Mouse (Mus musculus) heart, adult 11 months (tissue): ENCODE measurements around the gene Hoxc4.

Experiments used
- DNase-seq: peaks from one replicate; pipeline ENCODE4 v3.0.0; 2022

Hoxc4 gene

DNA sequence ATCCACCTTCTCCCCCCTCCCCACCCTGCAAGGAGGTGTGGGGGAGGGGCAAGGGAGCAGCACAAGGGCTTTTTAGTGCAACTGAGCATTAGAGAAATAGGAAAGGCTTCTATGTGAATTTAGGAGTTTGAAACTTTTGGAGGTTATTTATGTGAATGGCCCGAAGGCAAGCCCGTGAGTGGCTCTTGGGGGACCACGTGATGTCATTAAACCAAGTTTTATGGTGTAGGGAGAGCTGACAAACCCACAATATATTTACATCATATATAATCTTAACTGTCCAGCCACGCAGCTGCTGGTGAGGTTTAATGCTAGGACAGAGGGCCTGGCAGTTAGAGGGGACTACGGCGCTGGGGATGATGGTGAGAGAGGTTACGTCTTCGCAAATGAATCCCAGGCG lies at the start of gene Hoxc4:
TSS of gene Hoxc4 (plus strand) at position 299 of the 400 bp plus-strand sequence.
- DNase-seq: no peak

DNA sequence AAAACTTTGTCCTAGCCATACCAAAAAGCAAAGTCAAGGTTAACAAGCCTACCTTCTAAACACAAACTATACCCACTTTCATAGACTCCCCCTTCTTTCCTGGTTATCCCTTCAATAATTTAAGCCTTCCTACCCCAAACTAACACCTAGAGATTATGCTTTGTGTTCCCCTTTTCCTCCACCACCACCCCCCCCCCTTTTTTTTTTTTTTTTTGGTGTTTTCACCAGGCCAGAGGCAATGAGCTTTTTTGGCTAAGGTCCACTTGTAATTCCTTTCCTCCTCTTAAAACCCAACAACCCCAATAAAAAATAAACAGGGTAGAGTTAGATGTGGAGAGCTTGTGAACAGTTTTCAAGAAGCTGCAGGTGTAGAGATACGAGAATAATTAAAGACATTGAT lies 49.4 kb upstream of the Hoxc4 start:
- DNase-seq: no peak

DNA sequence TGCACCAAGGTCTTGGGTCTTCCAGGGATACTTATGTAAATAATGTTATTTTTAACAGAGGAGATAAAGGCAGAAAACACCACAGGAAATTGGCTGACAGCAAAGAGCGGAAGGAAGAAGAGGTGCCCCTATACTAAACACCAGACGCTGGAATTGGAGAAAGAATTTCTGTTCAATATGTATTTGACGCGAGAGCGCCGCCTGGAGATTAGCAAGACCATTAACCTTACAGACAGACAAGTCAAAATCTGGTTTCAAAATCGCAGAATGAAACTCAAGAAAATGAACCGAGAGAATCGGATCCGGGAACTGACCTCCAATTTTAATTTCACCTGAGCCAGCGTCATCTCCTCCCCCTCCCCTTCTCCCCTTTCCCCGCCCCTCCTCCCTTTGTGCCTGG lies 48.0 kb upstream of the Hoxc4 start:
- DNase-seq: no peak

DNA sequence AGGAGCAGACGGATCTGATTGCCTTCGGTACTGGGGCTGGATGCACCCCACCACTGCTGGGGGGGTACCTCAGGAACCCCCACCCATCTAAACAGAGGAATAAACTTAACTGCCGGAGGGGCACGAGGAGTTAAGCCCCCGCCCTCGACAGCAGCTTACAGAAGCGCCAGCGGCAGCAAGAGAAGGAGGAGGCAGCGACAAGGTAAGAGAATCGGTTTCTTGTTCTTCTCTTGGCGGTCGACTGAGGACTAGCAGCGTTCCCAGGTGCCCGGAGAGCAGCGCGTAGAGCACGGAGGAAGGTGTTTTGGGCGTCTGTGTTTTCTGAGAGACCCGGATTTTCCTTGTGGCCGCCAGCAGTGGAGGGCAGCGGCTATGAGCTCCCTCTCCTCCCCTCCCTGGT lies 46.5 kb upstream of the Hoxc4 start:
- DNase-seq: no peak

DNA sequence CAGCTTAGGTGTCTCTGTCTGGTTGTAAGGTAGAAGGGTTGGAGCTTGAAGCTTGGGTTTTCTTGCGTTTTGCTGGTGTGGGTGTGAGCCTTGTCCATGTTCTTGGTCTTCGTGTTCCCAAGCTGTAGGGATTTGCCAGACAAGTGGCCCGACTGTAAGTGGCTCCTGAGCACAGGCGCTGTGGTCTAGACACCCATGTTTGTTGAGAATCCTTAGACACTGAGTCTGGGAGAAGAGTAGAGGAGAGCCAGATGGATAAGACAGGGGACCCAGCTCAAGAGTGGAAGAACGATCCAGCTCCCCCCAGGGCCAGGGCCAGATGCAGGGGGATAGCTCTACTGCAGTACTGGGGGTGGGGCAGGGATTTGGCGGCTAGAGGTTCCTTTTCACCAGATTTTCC lies 46.0 kb upstream of the Hoxc4 start:
- DNase-seq: no peak

DNA sequence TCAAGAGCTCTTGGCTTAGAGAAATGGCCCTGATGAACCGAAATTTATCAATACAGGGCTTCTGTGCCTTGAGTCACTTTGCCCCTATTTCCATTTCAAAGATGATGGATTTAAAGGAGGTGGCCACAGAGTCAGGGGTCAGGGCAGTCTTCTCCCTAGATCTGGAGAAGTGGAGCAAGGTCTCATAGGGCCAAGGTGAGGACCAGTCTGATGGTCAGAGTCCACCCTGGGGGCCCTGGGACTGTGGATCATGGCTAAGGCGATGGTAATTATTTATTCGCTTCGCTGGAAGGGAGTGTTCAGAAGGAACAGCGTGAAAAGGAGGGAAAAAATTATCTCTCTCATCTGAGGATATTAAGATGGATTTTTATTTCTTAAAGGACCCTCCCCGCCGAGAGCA lies 43.7 kb upstream of the Hoxc4 start:
- no peak for DNase-seq

DNA sequence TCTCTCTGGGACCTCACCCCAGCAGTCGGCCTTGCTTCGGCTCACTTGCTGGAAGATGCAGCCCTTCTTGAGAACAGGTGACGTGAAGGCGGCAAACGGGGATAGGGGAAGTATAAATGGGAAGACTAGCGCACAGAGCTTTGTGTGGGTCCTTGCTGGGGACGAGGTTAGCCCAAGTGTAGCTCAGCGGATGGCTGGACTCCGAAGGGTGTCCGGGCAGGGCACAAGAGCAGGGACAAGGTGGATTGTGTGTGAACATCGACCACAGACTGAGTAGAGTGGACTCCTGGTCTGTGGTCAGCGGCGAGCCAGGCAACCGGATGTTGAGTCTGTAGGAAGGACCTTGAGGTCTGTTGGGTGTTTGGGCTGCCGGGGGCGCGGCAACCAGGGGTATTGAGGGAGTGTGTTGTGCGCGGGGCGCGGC lies 43.0 kb upstream of the Hoxc4 start:
- no peak for DNase-seq

DNA sequence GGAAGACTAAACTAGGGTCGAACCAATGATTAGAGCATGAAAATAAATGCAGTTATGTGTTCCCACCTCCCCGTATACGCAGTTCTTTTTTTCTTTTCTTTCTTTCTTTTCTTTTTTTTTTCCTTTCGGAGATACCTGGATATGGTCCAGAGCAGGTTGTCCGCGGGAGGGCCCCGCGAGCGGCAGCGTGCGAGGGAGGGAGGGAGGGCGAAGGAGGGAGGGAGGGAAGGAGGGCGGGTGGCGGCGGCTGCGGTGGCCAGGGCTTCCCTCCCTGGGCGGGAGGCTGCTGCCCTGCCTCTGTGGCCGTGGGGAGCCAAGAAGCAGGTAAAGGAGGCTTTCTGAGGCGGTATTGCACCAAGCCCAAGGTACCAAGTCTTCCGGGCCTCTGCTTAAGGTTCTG lies 42.6 kb upstream of the Hoxc4 start, which contains the start of gene Hoxc9:
TSS of gene Hoxc9 (plus strand) at position 269 of the 400 bp plus-strand sequence.
- DNase-seq: no peak

DNA sequence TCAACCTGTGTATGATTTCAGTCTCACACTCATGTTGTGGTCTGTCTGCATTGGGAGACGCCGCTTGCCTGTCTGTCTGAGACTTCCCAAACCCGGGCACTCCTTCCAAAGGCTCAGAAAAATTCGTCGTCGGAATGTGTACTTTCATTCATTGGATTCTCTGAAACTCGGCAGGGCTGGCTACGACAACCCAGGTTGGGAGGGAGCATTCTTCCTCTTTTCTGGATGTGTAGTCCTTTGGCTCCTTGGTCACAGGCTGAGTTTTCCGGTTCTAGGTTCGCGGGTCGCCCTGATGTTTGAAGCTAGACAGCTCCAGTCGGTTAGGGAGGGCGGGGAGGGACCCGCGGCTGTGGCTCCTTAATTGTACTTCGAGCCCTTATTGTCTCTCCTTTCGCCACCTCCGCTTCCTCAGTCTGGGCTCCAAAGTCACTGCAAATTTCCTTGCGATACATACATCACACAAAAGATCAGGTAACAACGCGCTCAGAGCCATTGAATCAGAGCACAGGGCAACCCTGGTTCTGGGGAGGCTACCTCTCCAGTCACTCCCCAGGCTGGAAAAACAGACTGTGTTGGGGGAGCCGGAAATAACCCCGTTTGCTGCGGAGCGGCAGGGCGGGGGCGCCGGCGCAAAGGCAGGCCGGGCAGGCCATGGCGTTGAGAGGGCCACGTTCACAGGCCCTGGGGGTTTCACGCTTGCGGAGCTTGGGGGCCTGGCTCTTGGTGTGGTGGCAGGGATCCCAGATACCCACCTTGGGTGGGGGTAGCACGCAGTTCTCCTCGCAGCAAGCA lies 41.9 kb upstream of the Hoxc4 start:
- peak; percentile 91 for DNase-seq

DNA sequence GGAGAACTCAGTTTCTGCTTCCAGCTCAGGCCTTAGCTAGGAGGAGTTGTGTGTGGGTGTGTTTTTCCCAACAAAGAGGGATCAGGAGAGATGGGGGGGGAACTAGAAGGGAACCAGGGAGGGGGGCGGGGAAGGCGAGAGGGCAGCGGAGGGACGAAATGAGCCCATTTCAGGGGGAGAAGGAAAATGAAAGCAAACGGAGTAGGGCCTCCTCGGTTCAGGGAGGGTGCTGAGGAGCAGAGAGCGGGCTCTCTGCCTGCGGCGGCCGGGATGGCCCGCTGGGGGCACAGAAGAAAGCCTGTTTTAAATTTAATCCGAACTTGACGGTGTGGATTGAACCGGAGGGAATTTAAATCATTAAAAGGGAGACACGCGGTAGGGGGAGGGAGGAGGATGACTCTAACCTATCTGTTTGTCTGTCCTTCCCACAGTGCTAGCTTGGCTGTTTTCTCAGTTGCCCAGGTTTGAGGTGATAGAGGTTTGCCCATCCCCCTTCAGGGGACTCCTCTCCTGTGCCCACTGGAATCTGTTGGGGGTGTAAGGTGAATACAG lies 41.2 kb upstream of the Hoxc4 start:
- no peak for DNase-seq

DNA sequence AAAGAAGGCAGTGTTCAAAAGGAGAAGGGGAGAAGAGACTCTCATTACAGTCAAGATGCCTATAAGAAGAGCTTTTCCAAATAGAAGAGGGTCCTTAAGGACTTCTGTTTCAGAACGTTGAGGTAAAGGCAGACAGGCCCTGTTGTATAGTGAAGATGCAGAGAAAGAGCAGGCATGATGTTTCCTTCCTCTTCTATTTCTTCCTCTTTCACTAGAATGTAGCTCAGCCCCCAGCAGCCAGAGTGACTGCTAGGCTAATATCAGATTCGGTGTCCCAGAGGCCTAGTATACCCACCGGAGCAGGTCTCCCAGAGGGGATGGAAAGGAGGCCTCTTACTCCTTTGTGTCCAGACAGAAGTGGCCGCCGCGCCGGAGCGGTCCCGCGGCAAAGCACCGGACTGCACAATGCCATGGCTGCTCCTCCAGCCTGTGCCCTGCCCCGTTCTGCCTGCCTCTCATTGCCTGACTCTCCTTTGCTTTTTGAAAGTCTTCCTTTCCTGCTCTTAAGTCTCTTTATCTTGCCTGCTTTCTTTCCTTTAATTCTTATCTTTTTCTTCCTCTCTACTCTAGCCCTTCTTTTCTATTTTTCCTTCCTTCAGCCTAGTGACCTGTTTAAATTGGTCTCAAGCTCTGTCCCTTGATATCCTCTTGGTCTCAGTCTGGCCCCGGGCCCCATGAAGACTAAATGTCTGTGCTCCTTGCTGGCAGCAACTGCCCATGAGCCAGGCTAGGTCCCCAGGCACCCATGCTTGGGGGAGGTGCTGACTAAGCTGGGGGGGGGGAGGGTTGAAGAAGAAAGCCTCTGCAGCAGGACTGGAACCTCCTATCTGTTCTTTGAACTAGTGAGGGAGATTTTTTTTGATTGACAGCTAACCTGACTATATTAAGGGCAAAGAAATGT lies 39.9 kb upstream of the Hoxc4 start:
- no peak for DNase-seq

DNA sequence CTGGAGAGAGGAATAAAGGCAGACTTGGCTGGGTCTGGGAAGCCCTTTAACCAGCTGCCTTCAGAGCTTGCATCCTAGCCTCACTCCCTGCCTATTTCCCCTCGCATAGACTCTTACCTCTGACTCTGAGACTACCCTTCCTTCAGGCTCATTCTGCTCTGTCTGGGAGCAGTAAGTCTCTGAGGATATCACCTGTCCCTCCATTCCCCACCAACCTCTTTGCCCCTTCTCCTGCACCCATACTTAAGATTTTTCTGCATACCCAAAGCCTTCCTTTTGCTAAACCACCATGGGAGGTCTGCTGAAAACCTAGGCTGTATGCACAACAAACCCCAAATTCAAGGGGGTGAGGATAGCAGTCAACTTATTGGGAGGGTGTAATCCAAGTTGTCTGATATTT lies 38.8 kb upstream of the Hoxc4 start:
- DNase-seq: no peak

DNA sequence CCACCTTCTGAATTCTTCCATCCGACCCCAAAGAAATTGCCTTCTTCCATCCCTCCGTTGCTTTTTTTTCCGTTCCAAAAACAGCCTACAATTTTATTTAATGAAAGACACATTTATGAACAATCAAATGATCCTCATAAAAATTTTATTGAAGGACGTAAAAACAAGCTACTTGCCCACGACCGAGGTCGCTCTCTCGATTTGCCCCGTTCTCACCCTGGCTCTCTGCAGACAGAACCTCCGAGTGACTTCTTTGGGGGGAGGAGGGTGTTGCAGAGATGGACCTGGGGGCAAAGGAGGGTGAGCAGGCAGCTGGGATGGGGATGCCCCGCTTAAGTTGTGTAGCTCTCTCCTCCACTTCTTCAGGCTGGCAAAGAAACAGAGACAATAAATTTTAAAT lies 38.4 kb upstream of the Hoxc4 start:
- DNase-seq: no peak

DNA sequence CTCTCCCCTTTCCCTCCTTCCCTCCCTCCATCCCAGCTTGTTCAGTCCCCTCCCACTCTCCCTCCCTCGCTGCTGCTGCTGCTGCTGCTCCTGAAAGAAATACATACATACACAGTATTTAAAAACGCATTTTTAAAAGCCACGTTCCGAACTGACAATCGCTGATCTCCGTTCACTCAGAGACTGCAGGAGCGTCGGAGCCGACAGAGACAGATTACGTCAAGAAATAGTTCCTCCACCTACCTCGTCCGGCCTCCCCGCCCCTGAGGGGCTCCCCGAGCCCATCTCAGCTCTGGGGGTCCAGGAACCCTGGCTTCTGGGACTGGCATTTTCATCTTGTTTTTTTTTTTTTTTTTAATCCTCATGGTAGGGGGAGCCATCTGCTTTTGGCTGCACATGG lies 37.8 kb upstream of the Hoxc4 start:
- no peak for DNase-seq

DNA sequence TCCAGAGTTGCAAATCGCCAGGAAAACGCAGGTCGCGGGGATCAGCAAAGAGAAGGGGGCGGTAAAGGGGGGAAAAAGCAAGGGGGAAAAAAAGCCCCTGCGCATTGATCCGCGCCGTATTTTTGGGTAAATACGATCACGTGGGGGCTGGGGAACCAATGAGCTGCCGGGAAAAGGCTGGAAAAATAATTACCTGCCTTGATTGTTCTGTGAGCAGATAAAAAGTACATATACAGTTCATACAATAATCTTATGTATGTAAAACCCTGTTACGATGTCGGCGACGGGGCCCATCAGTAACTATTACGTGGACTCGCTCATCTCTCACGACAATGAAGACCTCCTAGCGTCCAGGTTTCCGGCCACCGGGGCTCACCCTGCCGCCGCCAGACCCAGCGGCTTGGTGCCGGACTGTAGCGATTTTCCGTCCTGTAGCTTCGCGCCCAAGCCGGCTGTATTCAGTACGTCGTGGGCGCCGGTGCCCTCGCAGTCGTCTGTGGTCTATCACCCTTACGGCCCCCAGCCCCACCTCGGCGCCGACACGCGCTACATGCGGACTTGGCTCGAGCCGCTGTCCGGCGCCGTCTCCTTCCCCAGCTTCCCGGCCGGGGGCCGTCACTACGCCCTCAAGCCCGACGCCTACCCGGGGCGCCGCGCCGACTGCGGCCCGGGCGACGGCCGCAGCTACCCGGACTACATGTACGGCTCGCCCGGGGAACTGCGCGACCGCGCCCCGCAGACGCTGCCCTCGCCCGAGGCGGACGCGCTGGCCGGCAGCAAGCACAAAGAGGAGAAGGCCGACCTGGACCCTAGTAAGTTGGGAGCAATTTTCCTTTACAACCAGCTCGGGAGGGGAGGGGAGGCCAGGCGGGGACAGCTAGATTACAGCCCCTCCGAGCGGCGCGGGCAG lies 37.1 kb upstream of the Hoxc4 start:
- DNase-seq: peak; percentile 90

DNA sequence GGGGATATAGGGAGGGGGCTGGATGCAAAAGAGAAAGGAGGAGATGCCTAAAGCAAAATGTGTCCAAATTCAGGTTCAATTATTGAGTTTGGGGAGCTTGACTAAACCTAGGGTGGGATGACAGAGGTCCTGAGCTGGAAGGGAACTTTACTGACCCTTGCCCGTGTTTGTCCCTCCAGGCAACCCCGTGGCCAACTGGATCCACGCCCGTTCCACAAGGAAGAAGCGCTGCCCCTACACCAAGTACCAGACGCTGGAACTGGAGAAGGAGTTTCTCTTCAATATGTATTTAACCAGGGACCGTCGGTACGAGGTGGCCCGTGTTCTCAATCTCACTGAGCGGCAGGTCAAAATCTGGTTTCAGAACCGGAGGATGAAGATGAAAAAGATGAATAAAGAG lies 35.0 kb upstream of the Hoxc4 start:
- DNase-seq: no peak

DNA sequence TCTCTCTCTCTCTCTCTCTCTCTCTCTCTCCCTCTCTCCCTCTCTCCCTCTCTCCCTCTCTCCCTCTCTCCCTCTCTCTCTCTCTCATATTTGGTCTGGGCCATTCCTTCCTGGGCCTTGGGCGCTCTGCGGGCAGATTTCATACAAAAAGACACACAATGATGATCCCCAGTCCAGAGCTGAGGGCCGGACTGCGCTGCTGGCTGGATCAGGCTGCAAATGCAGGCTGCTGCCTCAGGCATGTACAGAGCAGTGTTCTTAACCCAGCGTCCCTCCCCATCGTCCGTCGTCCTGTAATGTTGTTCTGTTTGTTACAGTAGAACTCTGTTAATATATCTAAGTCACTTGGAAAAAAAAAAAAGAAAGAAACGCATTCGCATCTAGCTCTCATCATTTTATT lies 34.2 kb upstream of the Hoxc4 start:
- DNase-seq: no peak

DNA sequence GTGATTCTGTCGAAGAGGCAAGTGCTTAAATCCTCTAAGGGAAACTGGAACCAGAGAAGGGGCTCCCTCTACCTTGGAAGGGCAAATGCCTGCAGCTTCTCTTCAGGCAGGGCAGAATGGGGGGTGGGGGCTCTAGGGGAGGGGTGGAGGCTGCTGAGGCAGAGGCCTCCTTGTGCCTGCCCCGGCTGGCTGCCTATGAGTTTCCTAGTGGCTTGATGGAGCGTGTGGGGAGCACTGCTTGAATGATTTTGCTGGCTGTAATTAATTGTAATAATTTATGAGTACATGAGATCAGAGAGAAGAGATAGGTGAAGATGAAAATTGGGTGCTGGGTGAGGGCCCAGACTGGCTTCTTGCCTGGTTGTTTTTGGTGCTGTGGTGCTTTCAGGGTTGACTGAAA lies 33.8 kb upstream of the Hoxc4 start:
- no peak for DNase-seq

DNA sequence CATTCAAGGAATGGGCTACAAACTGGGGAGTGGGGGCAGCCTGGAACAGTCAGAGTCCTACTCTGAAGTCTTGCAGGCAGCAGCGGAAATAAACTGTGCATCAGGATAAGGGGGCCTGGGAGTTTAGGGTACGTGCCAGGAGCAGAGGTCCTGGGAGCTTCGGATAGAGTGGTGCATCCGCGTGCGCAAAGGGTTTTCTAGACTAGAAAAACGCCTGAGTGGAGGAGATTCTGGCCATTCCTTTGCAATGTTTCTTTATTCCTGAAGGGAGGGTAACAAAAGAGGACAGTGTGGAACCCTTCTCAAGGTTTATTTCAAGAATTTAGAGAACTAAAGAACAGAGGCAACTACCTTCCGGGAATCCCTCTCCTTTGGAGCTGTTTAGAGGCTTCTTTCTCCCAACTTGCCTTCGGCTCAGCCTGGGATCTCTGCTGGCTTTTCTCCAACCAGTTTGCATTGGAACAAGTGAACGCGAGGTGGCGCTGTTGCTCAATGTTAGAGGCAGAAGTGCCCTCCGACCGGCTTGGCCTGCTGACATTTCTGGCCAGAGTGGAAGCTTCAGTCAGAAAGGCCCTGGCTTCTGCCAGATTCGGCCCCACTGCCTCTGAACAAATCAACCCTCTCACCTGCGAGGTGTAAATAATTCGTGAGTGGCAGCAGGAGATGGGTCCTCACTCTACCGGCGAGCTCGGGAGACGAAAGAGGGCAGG lies 31.5 kb upstream of the Hoxc4 start:
- peak; percentile 97 for DNase-seq

DNA sequence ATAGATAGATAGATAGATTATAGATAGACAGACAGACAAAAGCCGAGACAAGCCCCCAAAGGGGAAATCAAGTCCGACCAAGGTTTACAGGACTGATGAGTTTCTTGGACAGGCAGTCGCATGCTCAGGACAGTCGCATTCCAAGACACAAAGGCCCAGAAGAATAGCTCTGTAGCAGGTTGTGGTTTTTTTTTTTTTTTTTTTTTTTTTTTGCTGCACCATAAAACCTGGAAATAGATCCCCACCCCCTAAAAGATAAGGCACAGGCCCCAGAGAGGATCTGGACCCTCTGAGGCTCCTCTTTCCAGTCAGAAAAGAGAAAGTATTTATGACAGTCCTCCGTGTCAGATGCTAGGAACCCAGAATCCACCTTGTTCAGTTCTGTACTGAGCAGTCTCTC lies 30.7 kb upstream of the Hoxc4 start:
- DNase-seq: no peak

DNA sequence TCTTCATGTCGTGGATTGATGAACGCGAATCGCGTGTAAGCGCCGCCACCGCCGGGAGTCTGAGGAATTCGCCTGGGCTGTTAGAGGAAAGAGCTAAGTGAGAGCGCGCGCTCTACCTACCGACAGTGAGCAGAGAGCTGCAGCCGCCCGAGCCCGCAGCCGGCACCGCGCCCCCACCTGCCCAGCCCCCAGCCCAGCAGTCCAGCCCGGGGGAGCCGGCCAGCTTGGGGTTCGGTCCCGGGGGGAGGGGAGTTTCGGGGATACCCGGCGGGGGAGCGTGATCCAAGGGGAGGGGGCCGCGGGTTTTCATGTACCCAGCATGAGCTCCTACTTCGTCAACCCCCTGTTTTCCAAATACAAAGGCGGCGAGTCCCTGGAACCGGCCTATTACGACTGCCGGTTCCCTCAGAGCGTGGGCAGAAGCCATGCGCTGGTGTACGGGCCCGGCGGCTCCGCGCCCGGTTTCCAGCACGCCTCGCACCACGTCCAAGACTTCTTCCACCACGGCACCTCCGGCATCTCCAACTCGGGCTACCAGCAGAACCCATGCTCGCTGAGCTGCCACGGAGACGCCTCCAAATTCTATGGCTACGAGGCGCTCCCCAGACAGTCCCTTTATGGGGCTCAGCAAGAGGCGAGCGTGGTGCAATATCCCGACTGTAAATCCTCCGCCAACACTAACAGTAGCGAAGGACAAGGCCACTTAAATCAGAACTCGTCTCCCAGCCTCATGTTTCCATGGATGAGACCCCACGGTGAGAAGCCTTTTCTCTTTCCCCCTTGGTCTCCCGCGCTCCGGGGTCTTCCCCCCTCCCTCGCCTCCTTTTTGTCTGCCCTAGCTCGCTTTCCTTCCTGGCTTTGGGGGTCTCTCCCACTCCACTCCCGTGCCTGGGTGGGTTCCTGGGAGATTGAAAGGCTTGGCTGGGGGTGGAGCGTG lies 28.0 kb upstream of the Hoxc4 start, which contains the start of gene Hoxc8:
TSS of gene Hoxc8 (plus strand) at position 147 of the 937 bp plus-strand sequence.
- peak; percentile 87 for DNase-seq
